Mouse (Mus musculus) myocyte (in vitro differentiated cells): ENCODE measurements at regions not wholly inside any gene's neighbourhood (a gene's known extent, or its start where the extent isn't known, plus 50 kb on each side); places are given as distances from the start of the nearest gene placed in this dataset.
"Not testable (repeated sequence)": the region's sequence is repeated elsewhere in the genome, so short reads cannot be mapped to it uniquely, and the experiment has no call there.

Source experiments
- H3K27me3 ChIP-seq: one replicate; pipeline ENCODE4 v1.6.1; 2011; ENCODE audit not compliant: control insufficient read depth, insufficient read depth, insufficient read length
- H3K36me3 ChIP-seq: one replicate; pipeline ENCODE4 v1.6.1; 2011; ENCODE audit not compliant: control insufficient read depth, insufficient read depth
- H3K4me2 ChIP-seq: one replicate; pipeline ENCODE4 v1.6.1; 2011; ENCODE audit warnings: low read depth, control low read depth
- H3K4me3 ChIP-seq: one replicate; pipeline ENCODE4 v1.5.1; 2011; ENCODE audit warnings: mild to moderate bottlenecking, control low read depth, moderate library complexity
- H3K79me2 ChIP-seq: one replicate; pipeline ENCODE4 v1.6.1; 2011; ENCODE audit not compliant: control insufficient read depth, insufficient read depth
- H3ac ChIP-seq: one replicate; pipeline ENCODE4 v1.6.1; 2011; ENCODE audit not compliant: control insufficient read depth, insufficient read length
- CEBPB ChIP-seq: IDR thresholded peaks from 2 replicates; pipeline ENCODE4 v1.6.1; 2011; ENCODE audit warnings: mild to moderate bottlenecking, moderate library complexity; ENCODE audit not compliant: poor library complexity, insufficient read depth, severe bottlenecking
- E2F4 ChIP-seq: IDR thresholded peaks from one replicate; pipeline ENCODE4 v1.6.1; 2011; ENCODE audit warnings: mild to moderate bottlenecking, control low read depth, moderate library complexity; ENCODE audit not compliant: insufficient read depth
- MAX ChIP-seq: IDR thresholded peaks from one replicate; pipeline ENCODE4 v1.6.1; 2011; ENCODE audit warnings: low read depth, mild to moderate bottlenecking, control low read depth
- MYOD1 ChIP-seq, 3 experiments: IDR thresholded peaks; one replicate each; pipeline ENCODE4 v1.6.1; 2011; ENCODE audit warnings: control low read depth in 2 of 3, low read depth in 2 of 3, mild to moderate bottlenecking in 2 of 3, moderate library complexity in 1 of 3; ENCODE audit not compliant: insufficient read length in 2 of 3, control insufficient read depth in 1 of 3
- MYOG ChIP-seq, 3 experiments: IDR thresholded peaks; one replicate each; pipeline ENCODE4 v1.6.1; 2011; ENCODE audit warnings: control low read depth in 2 of 3, low read depth in 2 of 3, mild to moderate bottlenecking in 2 of 3; ENCODE audit not compliant: insufficient read length in 2 of 3, control insufficient read depth in 1 of 3, insufficient read depth in 1 of 3
- POLR2A ChIP-seq: IDR thresholded peaks from one replicate; pipeline ENCODE4 v1.6.1; 2011; ENCODE audit warnings: low read depth, mild to moderate bottlenecking, control low read depth, moderate library complexity; ENCODE audit not compliant: insufficient read length
- POLR2AphosphoS2 ChIP-seq: IDR thresholded peaks from one replicate; pipeline ENCODE4 v1.6.1; 2011; ENCODE audit warnings: low read depth, control low read depth; ENCODE audit not compliant: insufficient read length
- REST ChIP-seq: IDR thresholded peaks from one replicate; pipeline ENCODE4 v1.6.1; 2011; ENCODE audit warnings: mild to moderate bottlenecking, control low read depth, moderate library complexity; ENCODE audit not compliant: insufficient read depth, insufficient read length
- SRF ChIP-seq: IDR thresholded peaks from one replicate; pipeline ENCODE4 v1.6.1; 2011; ENCODE audit warnings: low read depth; ENCODE audit not compliant: control insufficient read depth, insufficient read length
- TCF12 ChIP-seq: IDR thresholded peaks from one replicate; pipeline ENCODE4 v1.6.1; 2011; ENCODE audit warnings: mild to moderate bottlenecking, control low read depth; ENCODE audit not compliant: poor library complexity, insufficient read depth, severe bottlenecking
- TCF3 ChIP-seq: IDR thresholded peaks from one replicate; pipeline ENCODE4 v1.6.1; 2011; ENCODE audit warnings: low read depth, control low read depth; ENCODE audit not compliant: insufficient read length
- USF1 ChIP-seq: IDR thresholded peaks from one replicate; pipeline ENCODE4 v1.6.1; 2011; ENCODE audit warnings: low read depth, mild to moderate bottlenecking, control low read depth, moderate library complexity

DNA sequence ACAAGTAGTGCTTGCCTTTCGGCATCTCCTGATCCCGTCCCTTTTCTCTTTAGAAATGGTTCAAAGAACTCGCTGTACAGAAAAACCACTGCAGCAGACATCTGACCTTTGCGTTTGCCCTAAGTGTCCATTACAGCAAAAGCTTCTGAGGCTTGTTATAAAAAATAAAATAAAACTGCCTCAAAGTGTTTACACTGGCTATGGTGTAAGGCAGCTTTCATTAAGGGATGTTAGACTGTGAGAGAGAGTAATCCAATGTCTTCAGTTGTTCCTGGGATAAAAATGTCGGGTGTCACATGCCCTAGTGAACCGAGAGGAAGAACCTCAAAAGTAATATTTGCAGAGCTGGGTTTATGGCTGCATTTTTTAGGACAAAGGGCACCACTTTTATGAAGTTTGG lies 434.7 kb downstream of the Epm2a start:
- Histone ChIP-seq H3K4me2 (no peak overlapping the region), H3K79me2 (no peaks in the 10 kb centered on the region), H3K27me3 (no peaks in the 10 kb centered on the region), H3ac (no peak overlapping the region), H3K4me3 (no peak overlapping the region), H3K36me3 (no peaks in the 10 kb centered on the region)
- TF ChIP-seq POLR2A (no peak), SRF (no peak), REST (no peak), MYOG (IDR thresholded peaks at IDR 0.05; ENCODE audit: control insufficient read depth in 1 of 3, insufficient read depth in 1 of 3, insufficient read length in 2 of 3, low read depth in 2 of 3) (no peak), CEBPB (no peak), USF1 (no peak), POLR2AphosphoS2 (no peak), E2F4 (no peak), MAX (no peak), TCF3 (no peak), MYOD1 (IDR thresholded peaks at IDR 0.05; ENCODE audit: control insufficient read depth in 1 of 3, insufficient read length in 2 of 3, low read depth in 2 of 3) (no peak), TCF12 (no peak)

DNA sequence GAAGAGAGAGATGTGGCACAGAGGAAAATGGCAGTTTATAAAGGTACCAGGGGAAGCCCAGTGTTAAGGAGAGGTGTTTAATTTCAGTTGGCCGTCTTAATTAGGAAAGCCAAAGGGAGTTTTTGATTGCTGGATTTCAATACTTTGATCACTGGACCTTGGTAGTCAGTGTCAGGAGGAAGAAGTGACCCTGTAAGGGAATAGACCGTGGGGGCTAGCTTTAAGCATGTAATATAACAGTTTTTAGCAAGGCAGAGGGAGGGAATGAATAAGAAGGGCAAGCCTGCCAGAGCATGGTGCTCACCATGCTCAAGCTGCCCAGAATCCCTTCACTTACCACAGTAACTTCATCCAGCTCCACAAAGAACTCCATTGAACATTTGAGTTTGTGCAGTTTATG lies 437.1 kb downstream of the Epm2a start:
- H3K79me2 ChIP-seq, result no peaks in the 10 kb centered on the region
- no peak overlapping the region for H3K4me2 ChIP-seq
- H3K27me3 ChIP-seq, result no peaks in the 10 kb centered on the region
- no peaks in the 10 kb centered on the region for H3K36me3 ChIP-seq
- TF ChIP-seq E2F4 (no peak), REST (no peak), POLR2AphosphoS2 (no peak), CEBPB (no peak), MYOD1 (IDR thresholded peaks at IDR 0.05; ENCODE audit: control insufficient read depth in 1 of 3, insufficient read length in 2 of 3, low read depth in 2 of 3) (no peak), TCF12 (no peak), POLR2A (no peak), USF1 (no peak)
- H3K4me3 ChIP-seq, result no peak overlapping the region
- no peak overlapping the region for H3ac ChIP-seq

DNA sequence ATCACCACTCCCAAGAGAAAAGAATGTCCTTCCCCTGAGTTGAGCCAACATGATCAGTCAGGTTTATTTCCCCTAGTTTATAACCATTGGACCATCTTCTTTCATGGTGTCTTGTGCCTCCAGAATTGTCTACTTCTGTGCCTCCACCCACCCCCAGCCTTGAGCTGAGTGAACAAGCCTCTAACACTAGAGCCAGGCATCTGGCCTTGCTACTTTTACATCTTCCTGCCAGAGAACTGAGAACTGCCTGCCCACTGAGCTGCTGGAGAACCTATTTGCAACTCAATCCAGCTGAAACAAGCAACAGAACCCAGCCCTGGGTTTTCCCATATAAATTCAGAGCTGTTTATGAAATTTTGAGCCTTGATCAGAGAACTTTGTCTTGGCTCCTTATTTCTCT lies 444.0 kb downstream of the Epm2a start:
- Histone ChIP-seq H3K36me3 (no peaks in the 10 kb centered on the region), H3K27me3 (no peaks in the 10 kb centered on the region), H3K4me3 (no peak overlapping the region), H3K79me2 (no peaks in the 10 kb centered on the region), H3K4me2 (no peak overlapping the region), H3ac (no peak overlapping the region)
- TF ChIP-seq POLR2A (no peak), MYOD1 (IDR thresholded peaks at IDR 0.05; ENCODE audit: control insufficient read depth in 1 of 3, insufficient read length in 2 of 3, low read depth in 2 of 3) (no peak), SRF (no peak)

DNA sequence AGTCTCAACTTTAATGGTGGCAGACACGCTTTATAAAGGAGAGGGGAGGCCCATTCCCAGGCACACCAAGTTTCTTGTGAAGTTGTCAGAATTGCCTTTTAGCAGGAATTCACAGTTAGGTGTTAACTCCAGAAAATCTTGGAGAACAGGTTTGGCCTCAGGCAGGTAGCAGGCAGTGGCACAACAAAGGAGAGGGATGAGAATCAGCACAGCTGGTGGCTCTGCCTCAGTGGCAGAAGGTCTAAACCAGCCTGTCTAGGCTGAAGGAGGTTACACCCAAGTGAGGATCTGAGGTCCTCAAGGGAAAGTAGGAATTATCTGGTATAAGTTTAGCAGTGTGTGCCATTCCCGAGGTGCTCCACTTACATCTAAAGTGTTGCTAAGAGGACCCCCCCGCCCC lies 456.3 kb downstream of the Epm2a start:
- Histone ChIP-seq H3K27me3 (no peaks in the 10 kb centered on the region), H3ac (no peak overlapping the region), H3K4me2 (no peak overlapping the region), H3K4me3 (no peak overlapping the region), H3K79me2 (no peaks in the 10 kb centered on the region), H3K36me3 (no peaks in the 10 kb centered on the region)
- no peak for TF ChIP-seq MYOD1 (IDR thresholded peaks at IDR 0.05; ENCODE audit: control insufficient read depth in 1 of 3, insufficient read length in 2 of 3, low read depth in 2 of 3)

DNA sequence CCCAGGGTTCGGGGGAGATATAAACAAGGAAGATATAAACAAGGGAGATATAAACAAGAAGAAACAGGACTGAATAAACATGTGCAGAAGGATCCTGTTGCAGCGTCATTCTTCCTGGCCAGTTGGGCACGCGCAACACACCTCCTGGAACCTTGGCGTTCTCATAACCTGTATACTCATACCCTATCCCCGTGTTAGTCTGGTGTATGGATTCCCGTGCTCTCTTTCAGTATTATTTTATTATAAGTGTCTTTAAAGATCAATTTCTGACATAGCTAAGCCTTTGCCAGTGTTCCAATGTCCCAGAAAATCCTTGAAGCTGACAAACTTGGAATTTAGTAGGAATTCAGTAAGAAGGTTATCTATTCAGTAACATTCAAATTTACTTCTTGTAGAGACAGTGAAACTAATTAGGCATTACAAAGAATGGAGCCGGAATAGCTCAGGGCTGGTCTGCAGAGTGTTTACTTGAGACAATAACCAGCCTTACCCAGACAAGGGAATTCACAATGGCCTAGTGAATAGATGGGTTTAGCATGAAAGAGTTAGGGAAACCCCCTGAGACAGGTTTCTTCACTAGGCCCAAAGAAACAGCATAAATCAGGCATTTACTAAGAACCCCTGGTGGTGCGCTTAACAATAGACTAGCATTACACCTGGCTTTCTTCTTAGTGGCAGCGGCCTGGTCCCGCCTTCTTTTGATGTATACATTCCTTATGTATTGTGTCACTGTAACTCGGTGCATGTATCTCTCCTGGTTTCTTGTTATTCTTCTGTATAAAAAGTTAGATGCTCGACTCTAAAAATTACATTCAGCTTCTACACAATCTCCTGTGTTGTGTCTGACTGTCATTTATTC lies 458.4 kb downstream of the Epm2a start:
- not testable (repeated sequence) for H3K4me2 ChIP-seq, H3K4me3 ChIP-seq, H3K36me3 ChIP-seq, H3K79me2 ChIP-seq, H3ac ChIP-seq, H3K27me3 ChIP-seq

DNA sequence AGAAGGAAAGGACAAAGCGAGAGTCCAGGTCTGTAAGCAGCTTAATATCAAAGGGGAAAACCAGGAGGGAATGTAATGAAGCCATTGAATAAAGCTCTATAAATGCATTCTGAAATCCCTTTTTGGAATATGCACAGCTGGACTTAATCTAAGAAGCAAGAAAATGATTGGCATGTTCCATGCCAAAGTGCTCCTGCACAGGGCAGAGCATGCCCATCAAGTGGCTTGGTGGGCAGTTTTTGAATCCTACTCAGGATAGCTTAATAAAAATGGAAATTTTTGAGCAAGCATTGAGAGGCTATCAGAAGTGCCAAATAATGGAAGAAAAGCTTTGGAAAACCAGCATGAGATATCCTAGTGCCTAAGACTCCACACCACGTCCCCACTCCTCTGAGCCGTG lies 466.1 kb downstream of the Epm2a start:
- H3K4me2 ChIP-seq, result no peak overlapping the region
- H3K79me2 ChIP-seq, result no peaks in the 10 kb centered on the region
- H3ac ChIP-seq, result no peak overlapping the region
- no peaks in the 10 kb centered on the region for H3K27me3 ChIP-seq
- H3K4me3 ChIP-seq, result no peak overlapping the region
- no peak for TF ChIP-seq POLR2A
- TF ChIP-seq REST, result no peak
- TF ChIP-seq TCF12, result no peak
- no peak for TF ChIP-seq TCF3
- TF ChIP-seq MYOG (IDR thresholded peaks at IDR 0.05; ENCODE audit: control insufficient read depth in 1 of 3, insufficient read depth in 1 of 3, insufficient read length in 2 of 3, low read depth in 2 of 3), result no peak
- no peak for TF ChIP-seq CEBPB
- H3K36me3 ChIP-seq, result no peaks in the 10 kb centered on the region
